ENCODE assay signal across 8 mouse cellular contexts in the genomic region with DNA sequence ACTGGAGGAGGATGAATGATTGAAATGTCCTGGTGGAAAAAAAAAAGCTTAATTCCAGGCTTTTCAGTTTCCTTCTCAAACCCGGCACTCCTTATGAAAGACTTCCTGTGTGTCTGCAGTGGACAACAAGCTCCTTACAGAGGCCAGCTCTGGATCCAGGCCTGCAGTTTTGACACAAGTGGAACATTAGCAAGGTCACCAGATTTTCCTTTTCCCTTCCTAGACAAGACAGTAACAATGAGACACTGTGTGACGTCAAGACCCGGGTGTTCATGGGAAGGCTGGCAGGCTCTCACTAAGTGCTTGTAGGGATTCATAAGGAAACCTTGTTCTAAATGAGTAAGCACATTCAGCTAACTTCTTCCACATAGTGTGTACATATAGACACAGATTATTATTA.
DNase-seq lines count a peak whose midpoint lies in the region; ATAC-seq and TF ChIP-seq lines count a peak whose summit lies in the region.

No protein-coding gene starts in this region.

- H3K27me3 ChIP-seq in limb, embryonic 13.5 days: no peaks in the 10 kb centered on the region
- H3K27me3 ChIP-seq in limb, embryonic 10.5 days (ENCODE audit: low read depth, poor library complexity, severe bottlenecking): no peaks in the 10 kb centered on the region
- no peaks in the 10 kb centered on the region for H3K27me3 ChIP-seq in embryonic facial prominence, embryonic 10.5 days (replicated peaks; ENCODE audit: low read depth, poor library complexity, severe bottlenecking)
- no peaks in the 10 kb centered on the region for H3K27me3 ChIP-seq in heart, embryonic 15.5 days
- H3K27me3 ChIP-seq in testis, adult 2 months (ENCODE audit: control insufficient read depth, insufficient read depth, low read length): no peaks in the 10 kb centered on the region

- TF ChIP-seq CTCF in layer of hippocampus, adult 2 months (conservative IDR thresholded peaks at IDR 0.05): no peak
- TF ChIP-seq CTCF in testis, adult 2 months (IDR thresholded peaks at IDR 0.05; ENCODE audit: control insufficient read depth, insufficient read depth, insufficient replicate concordance, low read depth, low read length): no peak

- H3K4me2 ChIP-seq in limb, embryonic 13.5 days (replicated peaks): no peak overlapping the region
- peak overlapping the region; percentile 34; the same call in 1 of the 2 replicates for H3K4me2 ChIP-seq in heart, embryonic 15.5 days

- H3K27ac ChIP-seq in limb, embryonic 13.5 days: peak overlapping the region; percentile 28; the same call in 1 of the 2 replicates
- no peak overlapping the region for H3K27ac ChIP-seq in limb, embryonic 10.5 days
- peak overlapping the region; percentile 30; the same call in 1 of the 2 replicates for H3K27ac ChIP-seq in embryonic facial prominence, embryonic 10.5 days (replicated peaks)
- peak overlapping the region; percentile 67 for H3K27ac ChIP-seq in heart, embryonic 15.5 days
- peak overlapping the region; percentile 67 for H3K27ac ChIP-seq in layer of hippocampus, adult 2 months
- H3K27ac ChIP-seq in testis, adult 2 months (ENCODE audit: control insufficient read depth, insufficient read depth, low read depth, low read length): peak overlapping the region; percentile 44

- no peak for TF ChIP-seq POLR2A in testis, adult 2 months (IDR thresholded peaks at IDR 0.05; ENCODE audit: control insufficient read depth, low read depth, low read length)

- peak overlapping the region; percentile 6; the same call in 1 of the 2 replicates for H3K9ac ChIP-seq in limb, embryonic 13.5 days
- no peak overlapping the region for H3K9ac ChIP-seq in heart, embryonic 15.5 days

- no peaks in the 10 kb centered on the region for H3K36me3 ChIP-seq in limb, embryonic 13.5 days
- H3K36me3 ChIP-seq in limb, embryonic 10.5 days: no peaks in the 10 kb centered on the region
- no peaks in the 10 kb centered on the region for H3K36me3 ChIP-seq in embryonic facial prominence, embryonic 10.5 days (replicated peaks)
- H3K36me3 ChIP-seq in heart, embryonic 15.5 days: no peaks in the 10 kb centered on the region
- H3K36me3 ChIP-seq in testis, adult 2 months (ENCODE audit: control insufficient read depth, insufficient read depth, low read length): no peaks in the 10 kb centered on the region

- DNase-seq in limb, embryonic 10.5 days (ENCODE audit: low spot score): no peak
- DNase-seq in embryonic facial prominence, embryonic 10.5 days (ENCODE audit: low spot score): no peak
- DNase-seq in layer of hippocampus, adult 2 months (ENCODE audit: low spot score in 2 of 2): peak; percentile 43 to 69
- peak; percentile 61 for DNase-seq in lung, postnatal 25 days (ENCODE audit: low spot score)
- DNase-seq in spleen, postnatal 4 days (ENCODE audit: low spot score in 2 of 2): no peak

- H3K4me1 ChIP-seq in limb, embryonic 13.5 days: peaks cover 32% of the 10 kb centered on the region
- peaks cover 26% of the 10 kb centered on the region for H3K4me1 ChIP-seq in limb, embryonic 10.5 days
- H3K4me1 ChIP-seq in embryonic facial prominence, embryonic 10.5 days: peaks cover 21% of the 10 kb centered on the region
- peaks cover 17% of the 10 kb centered on the region for H3K4me1 ChIP-seq in heart, embryonic 15.5 days (replicated peaks)
- peaks cover 7% of the 10 kb centered on the region for H3K4me1 ChIP-seq in testis, adult 2 months (ENCODE audit: control insufficient read depth, insufficient read depth, low read length)

- peak; percentile 64; the same call in 1 of the 2 replicates for ATAC-seq in limb, embryonic 13.5 days (ENCODE audit: low FRiP score, low read depth)
- ATAC-seq in heart, embryonic 15.5 days (replicated peaks; ENCODE audit: insufficient number of reproducible peaks, insufficient read depth, low FRiP score, low read depth): peak; percentile 50; the same call in 1 of the 2 replicates

- no peaks in the 10 kb centered on the region for H3K9me3 ChIP-seq in limb, embryonic 13.5 days
- H3K9me3 ChIP-seq in limb, embryonic 10.5 days (replicated peaks): no peaks in the 10 kb centered on the region
- H3K9me3 ChIP-seq in embryonic facial prominence, embryonic 10.5 days: no peaks in the 10 kb centered on the region
- H3K9me3 ChIP-seq in heart, embryonic 15.5 days (replicated peaks): no peaks in the 10 kb centered on the region

- no peak overlapping the region for H3K4me3 ChIP-seq in limb, embryonic 13.5 days
- no peak overlapping the region for H3K4me3 ChIP-seq in limb, embryonic 10.5 days
- H3K4me3 ChIP-seq in embryonic facial prominence, embryonic 10.5 days: no peak overlapping the region
- no peak overlapping the region for H3K4me3 ChIP-seq in heart, embryonic 15.5 days
- no peak overlapping the region; the same call in 1 of the 2 replicates for H3K4me3 ChIP-seq in layer of hippocampus, adult 2 months
- H3K4me3 ChIP-seq in testis, adult 2 months (ENCODE audit: control insufficient read depth, low read depth, low read length): no peak overlapping the region

- 56% methylated on average over 3 of the region's 3 CpGs for WGBS in limb, embryonic 13.5 days
- 71% methylated on average over 3 of the region's 3 CpGs for WGBS in limb, embryonic 10.5 days
- WGBS in embryonic facial prominence, embryonic 10.5 days: 24% methylated on average over 3 of the region's 3 CpGs
- 35% methylated on average over 3 of the region's 3 CpGs for WGBS in heart, embryonic 15.5 days

Comparison
In these comparisons a context has a peak if more than half of its experiments do, and no peak if none do; other contexts are left out.
1. DNase-seq: peak in layer of hippocampus, adult 2 months (2 of 2) and lung, postnatal 25 days (single experiment); none in limb, embryonic 10.5 days (single experiment), embryonic facial prominence, embryonic 10.5 days (single experiment) and spleen, postnatal 4 days (0 of 2).